Mouse (Mus musculus) gastrocnemius, postnatal 14 days (tissue): ENCODE measurements at regions not wholly inside any gene's neighbourhood (a gene's known extent, or its start where the extent isn't known, plus 50 kb on each side); places are given as distances from the start of the nearest gene placed in this dataset.

Experiments used
- DNase-seq: peaks from one replicate; pipeline ENCODE4 v3.0.0; 2021; ENCODE audit warnings: mixed read lengths
- intact Hi-C: fragments of 180-260 bp; cut with DNase I; formaldehyde crosslinking; loops from one replicate; pipeline ENCODE4 v1.15.1; 2025; ENCODE audit warnings: low total_unique reads

GRCm38 (mm10) chr1:57470356-57470755, 63.5 kb upstream of the Tyw5 start:
- DNase-seq = no peak
- intact Hi-C loops = no loop called here

GRCm38 (mm10) chr1:57472235-57472634, 65.3 kb upstream of the Tyw5 start:
- intact Hi-C loops = no loop called here
- DNase-seq = no peak

- DNase-seq = peak; percentile 5
- intact Hi-C loops = no loop called here
Observed at GRCm38 (mm10) chr1:57477725-57478124, 70.8 kb upstream of the Tyw5 start.

DNA sequence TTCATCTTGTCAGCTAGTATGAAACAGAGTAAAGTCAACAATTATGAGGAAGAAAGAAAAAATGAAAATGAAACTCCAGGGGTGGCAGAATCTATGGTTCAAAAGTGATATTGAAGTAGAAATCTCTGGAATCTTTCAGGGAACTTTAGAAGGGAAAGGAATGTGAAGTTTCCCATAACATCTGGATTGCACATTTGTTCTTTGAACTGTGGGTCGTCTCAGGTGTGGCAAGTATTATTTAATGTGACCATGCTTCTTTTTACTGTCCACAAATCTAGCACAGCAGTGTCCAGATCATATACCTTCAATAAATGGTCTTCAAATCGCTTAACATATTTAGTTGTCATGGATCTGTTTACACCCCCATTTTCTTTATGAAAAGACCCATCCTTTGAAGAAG, 71.2 kb upstream of the Tyw5 start:
- DNase-seq = no peak
- intact Hi-C loops = no loop called here

GRCm38 (mm10) chr1:57478800-57479199, 71.9 kb upstream of the Tyw5 start:
- intact Hi-C loops = no loop called here
- DNase-seq = no peak

DNA sequence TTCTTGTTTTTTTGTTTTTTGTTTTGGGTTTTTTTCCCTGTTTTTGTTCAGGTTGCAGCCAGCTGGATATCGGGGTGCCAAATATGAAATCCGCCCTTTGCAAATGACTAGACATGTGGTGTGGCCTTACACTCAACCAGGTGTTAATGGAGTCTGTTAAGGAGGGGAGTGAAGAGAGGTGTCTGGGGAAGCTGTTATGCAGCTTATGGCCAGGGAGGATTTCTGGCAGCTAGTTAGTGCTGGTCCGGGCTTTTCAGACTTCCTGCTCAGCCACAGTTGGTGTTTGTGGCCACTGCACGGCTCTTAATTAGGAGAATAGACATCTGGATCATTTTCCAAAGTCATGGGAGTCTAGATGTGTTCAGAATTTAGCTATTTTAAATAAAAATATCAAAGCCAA, 72.7 kb upstream of the Tyw5 start:
- peak; percentile 6 for DNase-seq
- intact Hi-C loops = no loop called here

GRCm38 (mm10) chr1:57489176-57489575, 82.3 kb upstream of the Tyw5 start:
- intact Hi-C loops = no loop called here
- no peak for DNase-seq

- peak; percentile 25 for DNase-seq
- intact Hi-C loops = no loop called here
Observed at GRCm38 (mm10) chr1:57489588-57489987, 82.7 kb upstream of the Tyw5 start.

DNA sequence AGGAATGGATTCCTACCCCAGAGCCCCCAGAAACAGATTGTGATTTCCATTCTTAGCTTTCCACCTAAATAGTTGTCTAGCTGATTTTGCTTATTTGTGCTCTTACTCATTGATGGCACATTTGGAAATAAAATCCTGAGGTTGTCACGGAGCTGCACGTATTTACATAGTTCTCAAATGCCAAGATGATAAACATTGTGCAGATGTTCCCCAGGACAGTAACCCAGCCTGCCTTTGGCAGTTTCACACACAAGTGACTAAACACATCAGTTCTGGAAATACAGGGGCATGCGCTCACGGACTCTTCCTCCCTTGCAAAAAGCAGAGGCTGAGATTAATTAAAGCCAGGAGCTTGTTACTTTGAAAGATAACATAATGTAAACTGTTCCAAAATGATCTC, 83.1 kb upstream of the Tyw5 start:
- intact Hi-C loops = no loop called here
- no peak for DNase-seq

GRCm38 (mm10) chr1:57492696-57493095, 85.8 kb upstream of the Tyw5 start:
- DNase-seq = no peak
- intact Hi-C loops = no loop called here

- DNase-seq = no peak
- intact Hi-C loops = no loop called here
Observed at GRCm38 (mm10) chr1:57497489-57498037, 90.7 kb upstream of the Tyw5 start.

DNA sequence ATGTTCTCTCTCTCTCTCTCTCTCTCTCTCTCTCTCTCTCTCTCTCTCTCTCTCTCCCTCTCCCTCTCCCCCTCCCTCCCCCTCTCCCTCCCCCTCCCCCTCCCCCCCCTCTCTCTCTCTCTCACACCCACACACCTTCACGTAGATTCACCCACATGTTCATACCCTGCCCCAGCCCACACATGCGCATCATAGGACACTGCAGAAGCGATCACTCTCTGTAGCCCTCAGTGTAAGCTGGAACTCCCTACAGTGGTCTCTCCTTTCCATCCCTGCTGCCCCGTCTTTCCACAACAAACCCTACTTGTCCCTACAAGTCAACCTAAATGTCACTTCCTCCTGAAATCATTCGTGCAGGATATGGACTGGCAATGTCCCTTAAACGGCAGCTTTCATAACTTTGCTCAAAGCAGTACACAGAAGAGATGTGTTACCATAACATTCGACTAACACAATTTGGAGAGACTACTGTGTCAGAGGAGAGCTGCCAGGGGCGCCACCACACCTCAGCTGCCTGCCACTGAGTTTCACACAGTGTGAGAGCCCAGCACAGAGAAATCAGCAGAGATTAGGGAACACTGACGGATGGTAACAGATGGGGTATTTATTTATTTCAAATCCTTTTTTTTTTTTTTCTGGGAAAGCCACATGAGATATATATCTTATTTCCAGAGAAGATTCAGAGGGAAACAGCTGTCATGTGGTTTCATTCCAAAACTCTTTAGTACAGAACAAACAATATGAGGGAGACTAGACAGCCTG, 103.6 kb upstream of the Tyw5 start:
- DNase-seq = peak; percentile 16
- intact Hi-C loops = no loop called here

DNA sequence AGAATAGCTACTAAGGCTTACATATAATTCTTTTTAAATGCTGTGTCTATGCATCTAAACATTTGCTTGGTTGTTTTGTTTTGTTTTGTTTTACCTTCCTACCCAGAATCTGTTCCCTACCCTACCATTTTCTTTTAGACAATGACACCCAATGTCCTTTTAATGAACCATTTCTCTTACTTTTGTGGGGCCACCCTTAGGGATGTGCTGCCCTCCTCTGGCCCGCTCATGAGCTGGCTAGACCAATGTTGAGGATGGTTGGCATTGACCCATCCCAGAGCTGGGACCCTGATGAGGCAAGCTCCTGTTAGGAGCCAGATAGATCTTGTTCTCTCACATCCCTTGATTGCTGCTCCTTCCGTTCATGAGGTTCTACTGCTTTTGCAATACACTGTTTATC, 105.0 kb upstream of the Tyw5 start:
- intact Hi-C loops = no loop called here
- DNase-seq = no peak

DNA sequence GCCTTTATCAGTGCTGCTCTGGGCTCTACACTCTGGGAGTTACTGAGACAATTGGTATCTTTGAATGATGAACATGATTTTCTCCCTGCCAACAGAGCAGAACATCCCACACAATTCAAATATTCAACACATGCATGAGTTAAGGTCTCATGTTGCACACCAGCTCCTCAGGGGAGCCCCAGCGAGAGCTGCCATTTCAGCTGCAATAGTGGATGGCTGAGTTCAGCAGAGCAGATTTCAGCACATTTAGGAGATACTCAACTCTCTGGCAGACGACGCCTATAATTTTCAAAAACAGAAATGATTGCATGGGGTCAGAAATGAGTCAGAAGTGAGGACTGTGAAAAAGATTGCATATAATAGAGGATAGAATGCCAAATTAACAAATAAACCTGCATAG, 105.6 kb upstream of the Tyw5 start:
- no peak for DNase-seq
- intact Hi-C loops = no loop called here

DNA sequence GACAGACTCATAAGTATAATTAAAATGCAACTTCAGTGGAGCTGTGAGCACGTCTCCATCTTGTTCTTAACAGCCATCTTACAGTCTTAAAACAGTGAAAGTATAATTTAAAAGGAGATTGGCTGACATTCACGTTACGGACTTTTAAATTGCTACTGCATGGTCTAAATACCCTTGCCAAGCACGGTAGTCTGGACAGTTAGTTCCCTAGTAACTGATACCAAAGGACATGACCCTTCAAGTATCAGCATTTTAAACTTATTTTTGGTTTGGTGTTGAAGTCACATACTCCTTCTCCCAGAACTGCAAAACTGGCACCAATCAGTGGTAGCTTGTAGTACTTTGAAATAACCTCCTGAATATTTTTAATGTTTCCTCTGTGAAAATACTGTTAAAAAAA, 119.1 kb upstream of the Tyw5 start:
- no peak for DNase-seq
- intact Hi-C loops = no loop called here

GRCm38 (mm10) chr1:57528703-57529102, 121.8 kb upstream of the Tyw5 start:
- no peak for DNase-seq
- intact Hi-C loops = no loop called here

- intact Hi-C loops = no loop called here
Observed at GRCm38 (mm10) chr1:57529320-57529719, 122.4 kb upstream of the Tyw5 start.

DNA sequence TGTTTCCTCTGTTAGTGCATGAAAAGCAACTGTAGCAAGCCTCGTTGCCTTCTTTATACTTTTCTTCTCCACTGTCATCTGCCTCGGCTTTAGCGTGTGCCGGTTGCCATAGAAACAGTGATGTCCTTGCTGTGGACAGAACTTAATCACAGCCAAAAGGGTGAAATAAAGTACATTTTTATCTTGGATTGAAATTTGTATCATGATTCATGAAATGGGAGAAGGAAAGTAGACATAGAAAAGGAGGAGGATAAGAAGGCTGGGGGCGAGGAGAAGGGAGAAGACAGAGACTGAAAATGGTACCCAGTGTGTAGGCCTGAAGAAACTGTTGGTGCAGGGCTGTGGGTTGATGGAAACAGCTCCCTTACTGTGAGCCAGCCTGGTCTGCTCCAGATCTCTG, 130.5 kb upstream of the Tyw5 start:
- no peak for DNase-seq
- intact Hi-C loops = no loop called here

More at GRCm38 (mm10) chr1:57529320-57529719, 122.4 kb upstream of the Tyw5 start:
- no peak for DNase-seq

GRCm38 (mm10) chr1:57544684-57545083, 137.8 kb upstream of the Tyw5 start:
- intact Hi-C loops = no loop called here
- DNase-seq = no peak

DNA sequence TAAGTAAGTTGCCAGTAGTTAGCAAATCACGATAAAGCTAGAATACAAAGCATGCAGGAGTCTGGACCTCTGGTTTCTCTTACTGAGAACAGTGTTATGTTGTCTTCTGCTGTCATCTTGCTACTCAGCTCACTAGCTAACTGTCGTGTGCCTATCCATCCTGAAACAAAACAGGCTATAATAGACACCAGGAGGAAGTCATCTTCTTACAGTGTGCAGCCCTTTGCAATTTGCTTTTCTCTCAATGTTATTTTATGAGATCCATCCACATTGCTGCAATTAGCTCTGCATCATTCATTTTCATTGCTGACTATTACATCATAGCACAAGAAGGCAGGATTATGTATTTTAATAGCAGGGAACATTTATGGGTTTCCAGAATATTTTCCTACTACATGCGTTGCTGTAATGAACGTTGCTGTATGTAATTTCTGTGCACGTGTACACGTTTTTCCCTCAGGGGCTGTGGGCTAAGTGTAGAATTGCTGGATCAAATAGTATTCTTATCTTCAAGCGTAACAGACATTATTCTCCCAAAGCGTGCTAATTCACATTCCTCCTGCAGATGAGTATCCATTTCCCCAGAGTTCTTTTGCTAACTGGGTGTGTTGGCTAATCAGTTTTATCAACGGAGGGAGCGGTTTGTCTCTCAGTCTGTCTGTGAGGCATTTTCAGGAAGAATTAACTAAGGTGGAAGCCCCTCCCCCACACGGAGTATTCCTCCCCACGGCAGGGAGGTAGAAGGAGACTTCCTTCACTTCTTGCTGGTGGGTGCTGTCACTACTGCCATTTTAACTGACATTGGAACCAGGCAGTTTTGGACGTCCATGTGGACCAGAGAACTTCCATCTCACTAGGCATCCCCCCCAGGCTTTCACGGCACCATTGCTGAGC, 139.1 kb upstream of the Tyw5 start:
- intact Hi-C loops = no loop called here
- DNase-seq = no peak

GRCm38 (mm10) chr1:57561517-57561916, 154.6 kb upstream of the Tyw5 start:
- no peak for DNase-seq
- intact Hi-C loops = no loop called here
